Mouse (Mus musculus): Measurements from ENCODE around the gene Dhodh. TPM values are rescaled to one million over a fixed set of nuclear protein-coding genes. Genes with fewer than 3 reads are reported as not detected.

The Dhodh gene
- total RNA-seq, 1 experiment = 57.3 TPM

DNA sequence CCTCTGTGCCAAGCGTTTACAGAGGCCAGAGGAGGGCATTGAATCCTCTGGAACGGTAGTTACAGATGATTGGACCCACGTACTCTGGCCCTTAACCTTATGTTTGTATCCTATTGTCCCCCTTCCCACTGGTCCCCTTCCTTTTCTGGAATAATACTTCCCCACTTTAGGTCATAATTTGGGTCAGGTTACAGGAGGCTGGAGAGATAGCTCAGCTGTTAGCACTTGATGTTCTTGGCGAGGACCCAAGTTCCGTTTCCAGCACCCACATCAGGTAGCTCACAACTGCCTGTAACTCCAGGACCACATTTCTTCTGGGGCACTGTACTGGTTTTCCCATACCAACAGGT is 655 bp upstream of the Dhodh start:
- Histone ChIP-seq H3K27ac (ENCODE audit: insufficient read depth, low read depth, low read length, poor library complexity, severe bottlenecking) (no peak overlapping the region), H3K9ac (ENCODE audit: insufficient read depth, low read depth, low read length, poor library complexity, severe bottlenecking) (peak overlapping the region; percentile 53; the same call in 1 of the 2 replicates), H3K4me3 (ENCODE audit: insufficient read depth in 1 of 2, low read depth in 1 of 2, low read length in 2 of 2, poor library complexity in 1 of 2, severe bottlenecking in 1 of 2) (peak overlapping the region; percentile 86 to 94; a peak in 3 of 4 replicates), H3K36me3 (ENCODE audit: control insufficient read depth, insufficient read depth, low read length, poor library complexity, severe bottlenecking) (peaks cover 9% of the 10 kb centered on the region; the same call in 1 of the 2 replicates), H3K9me3 (ENCODE audit: control insufficient read depth, insufficient read depth, low read depth, low read length) (no peaks in the 10 kb centered on the region), H3K4me1 (ENCODE audit: control insufficient read depth in 2 of 2, insufficient read depth in 2 of 2, low read length in 2 of 2, poor library complexity in 1 of 2) (peaks cover 3% of the 10 kb centered on the region in 2 experiments; a peak in 2 of 4 replicates)
- TF ChIP-seq ZC3H11A (IDR thresholded peaks at IDR 0.05; ENCODE audit: borderline replicate concordance, low read depth, low read length) (no peak), MAFK (IDR thresholded peaks at IDR 0.05; ENCODE audit: insufficient read depth, low read depth, low read length) (no peak), ZNF384 (IDR thresholded peaks at IDR 0.05; ENCODE audit: low read depth, low read length) (no peak), HCFC1 (IDR thresholded peaks at IDR 0.05; ENCODE audit: borderline replicate concordance, insufficient read depth, low read length) (no peak), CHD2 (IDR thresholded peaks at IDR 0.05; ENCODE audit: low read depth, low read length) (no peak)
- in situ Hi-C loops (cut with MboI; ENCODE audit: low sequenced_read_pairs in 2 of 2, unreplicated experiment in 2 of 2) = no loop called here
- DNase-seq (ENCODE audit: low read depth, low spot score) = no peak

DNA sequence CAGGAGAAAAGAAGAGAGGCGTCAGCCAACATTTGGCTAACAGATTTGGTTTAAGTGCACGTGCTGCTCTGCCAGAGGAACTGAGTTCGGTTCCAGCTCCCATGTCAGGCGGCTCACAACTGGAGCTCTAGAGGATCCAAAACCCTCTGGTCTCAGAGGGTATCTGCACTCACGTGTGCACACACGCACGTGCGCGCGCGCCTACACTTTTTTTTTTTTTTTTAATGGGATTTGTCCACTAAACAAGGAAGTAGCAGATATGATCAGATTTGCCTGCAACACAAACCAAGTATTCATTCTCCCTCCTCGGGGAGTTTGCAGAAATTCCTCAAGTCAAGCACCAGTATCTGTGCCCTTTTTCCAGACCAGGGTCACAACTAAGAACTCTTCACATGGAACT is 823 bp downstream of the Dhodh start:
- Histone ChIP-seq H3K27ac (ENCODE audit: insufficient read depth, low read depth, low read length, poor library complexity, severe bottlenecking) (no peak overlapping the region), H3K9me3 (ENCODE audit: control insufficient read depth, insufficient read depth, low read depth, low read length) (no peaks in the 10 kb centered on the region), H3K4me1 (ENCODE audit: control insufficient read depth in 2 of 2, insufficient read depth in 2 of 2, low read length in 2 of 2, poor library complexity in 1 of 2) (peaks cover 0 to 3% of the 10 kb centered on the region in 2 experiments; a peak in 2 of 4 replicates), H3K9ac (ENCODE audit: insufficient read depth, low read depth, low read length, poor library complexity, severe bottlenecking) (peak overlapping the region; percentile 87), H3K36me3 (ENCODE audit: control insufficient read depth, insufficient read depth, low read length, poor library complexity, severe bottlenecking) (peaks cover 20% of the 10 kb centered on the region), H3K4me3 (ENCODE audit: insufficient read depth in 1 of 2, low read depth in 1 of 2, low read length in 2 of 2, poor library complexity in 1 of 2, severe bottlenecking in 1 of 2) (peak overlapping the region; percentile 86 to 94)
- TF ChIP-seq MAFK (IDR thresholded peaks at IDR 0.05; ENCODE audit: insufficient read depth, low read depth, low read length) (no peak), ZC3H11A (IDR thresholded peaks at IDR 0.05; ENCODE audit: borderline replicate concordance, low read depth, low read length) (no peak), CHD2 (IDR thresholded peaks at IDR 0.05; ENCODE audit: low read depth, low read length) (no peak), ZNF384 (IDR thresholded peaks at IDR 0.05; ENCODE audit: low read depth, low read length) (peak; percentile 71; the same call in 1 of the 2 replicates)
- in situ Hi-C loops (cut with MboI; ENCODE audit: low sequenced_read_pairs in 2 of 2, unreplicated experiment in 2 of 2) = no loop called here
- DNase-seq (ENCODE audit: low read depth, low spot score) = peak; percentile 19

DNA sequence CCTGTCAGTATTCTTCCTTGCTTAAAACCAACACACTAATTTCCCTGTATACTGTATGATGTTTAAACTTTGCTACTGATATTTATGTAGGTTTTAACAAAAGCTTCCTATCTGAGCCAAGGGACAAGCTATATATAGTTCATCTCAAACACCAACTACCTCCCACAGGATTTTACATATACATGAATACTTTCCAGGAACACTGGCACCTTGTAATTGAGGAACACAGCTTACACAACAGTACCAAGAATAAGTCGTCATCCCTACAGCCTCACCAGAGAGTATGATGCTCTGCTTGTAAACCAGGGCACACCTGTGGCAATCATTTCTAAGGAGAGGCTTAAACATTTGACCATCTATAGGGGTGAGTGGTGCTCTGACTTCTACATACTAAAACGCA is 1.7 kb downstream of the Dhodh start:
- Histone ChIP-seq H3K36me3 (ENCODE audit: control insufficient read depth, insufficient read depth, low read length, poor library complexity, severe bottlenecking) (peaks cover 26% of the 10 kb centered on the region), H3K27ac (ENCODE audit: insufficient read depth, low read depth, low read length, poor library complexity, severe bottlenecking) (no peak overlapping the region), H3K9ac (ENCODE audit: insufficient read depth, low read depth, low read length, poor library complexity, severe bottlenecking) (no peak overlapping the region), H3K4me1 (ENCODE audit: control insufficient read depth in 2 of 2, insufficient read depth in 2 of 2, low read length in 2 of 2, poor library complexity in 1 of 2) (peaks cover 0 to 3% of the 10 kb centered on the region in 2 experiments; a peak in 2 of 4 replicates), H3K9me3 (ENCODE audit: control insufficient read depth, insufficient read depth, low read depth, low read length) (no peaks in the 10 kb centered on the region), H3K4me3 (ENCODE audit: insufficient read depth in 1 of 2, low read depth in 1 of 2, low read length in 2 of 2, poor library complexity in 1 of 2, severe bottlenecking in 1 of 2) (no peak overlapping the region)
- DNase-seq (ENCODE audit: low read depth, low spot score) = no peak
- TF ChIP-seq CHD2 (IDR thresholded peaks at IDR 0.05; ENCODE audit: low read depth, low read length) (no peak), ZC3H11A (IDR thresholded peaks at IDR 0.05; ENCODE audit: borderline replicate concordance, low read depth, low read length) (no peak), MAFK (IDR thresholded peaks at IDR 0.05; ENCODE audit: insufficient read depth, low read depth, low read length) (no peak), HCFC1 (IDR thresholded peaks at IDR 0.05; ENCODE audit: borderline replicate concordance, insufficient read depth, low read length) (no peak), ZNF384 (IDR thresholded peaks at IDR 0.05; ENCODE audit: low read depth, low read length) (no peak)
- in situ Hi-C loops (cut with MboI; ENCODE audit: low sequenced_read_pairs in 2 of 2, unreplicated experiment in 2 of 2) = no loop called here

DNA sequence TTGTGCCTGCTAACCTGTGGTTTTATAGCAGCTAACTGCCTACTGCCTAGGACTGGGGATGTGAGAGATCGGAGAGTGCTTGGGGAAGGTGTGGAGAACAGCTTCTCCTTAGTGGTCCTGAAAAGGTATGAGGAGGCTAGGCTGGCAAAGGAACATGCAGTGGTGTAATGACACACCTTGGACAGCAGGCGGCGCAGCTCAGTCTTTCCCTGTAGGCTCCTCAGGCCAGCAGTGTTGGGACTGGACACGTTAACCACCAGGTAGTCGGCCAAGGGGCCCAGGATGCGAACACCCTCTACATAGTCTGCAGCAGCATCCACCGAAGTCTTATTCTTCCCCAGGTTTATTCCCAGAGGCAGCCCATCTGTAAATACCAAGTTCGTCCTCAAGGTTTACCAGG is 12.6 kb downstream of the Dhodh start:
- peak; percentile 48 for DNase-seq (ENCODE audit: low read depth, low spot score)
- Histone ChIP-seq H3K4me3 (ENCODE audit: insufficient read depth in 1 of 2, low read depth in 1 of 2, low read length in 2 of 2, poor library complexity in 1 of 2, severe bottlenecking in 1 of 2) (no peak overlapping the region), H3K4me1 (ENCODE audit: control insufficient read depth in 2 of 2, insufficient read depth in 2 of 2, low read length in 2 of 2, poor library complexity in 1 of 2) (no peaks in the 10 kb centered on the region), H3K9me3 (ENCODE audit: control insufficient read depth, insufficient read depth, low read depth, low read length) (no peaks in the 10 kb centered on the region), H3K27ac (ENCODE audit: insufficient read depth, low read depth, low read length, poor library complexity, severe bottlenecking) (no peak overlapping the region), H3K9ac (ENCODE audit: insufficient read depth, low read depth, low read length, poor library complexity, severe bottlenecking) (no peak overlapping the region), H3K36me3 (ENCODE audit: control insufficient read depth, insufficient read depth, low read length, poor library complexity, severe bottlenecking) (peaks cover 43% of the 10 kb centered on the region)
- in situ Hi-C loops (cut with MboI; ENCODE audit: low sequenced_read_pairs in 2 of 2, unreplicated experiment in 2 of 2) = no loop called here
- TF ChIP-seq MAFK (IDR thresholded peaks at IDR 0.05; ENCODE audit: insufficient read depth, low read depth, low read length) (no peak), ZC3H11A (IDR thresholded peaks at IDR 0.05; ENCODE audit: borderline replicate concordance, low read depth, low read length) (no peak), CHD2 (IDR thresholded peaks at IDR 0.05; ENCODE audit: low read depth, low read length) (no peak), HCFC1 (IDR thresholded peaks at IDR 0.05; ENCODE audit: borderline replicate concordance, insufficient read depth, low read length) (no peak), ZNF384 (IDR thresholded peaks at IDR 0.05; ENCODE audit: low read depth, low read length) (no peak)
